Mouse (Mus musculus): ENCODE data around the gene Prdm2. TPM values are rescaled to one million over a fixed set of nuclear protein-coding genes. Genes with fewer than 3 reads are reported as not detected.

Gene Prdm2
- polyA plus RNA-seq, 1 experiment from 2014 or later: 4.0 TPM

GRCm38 (mm10) chr4:143197845-143198356, 14.9 kb downstream of the Prdm2 start:
- Histone ChIP-seq H3K9ac (ENCODE audit: low read depth, low read length) (no peak overlapping the region), H3K27ac (ENCODE audit: low read depth, low read length) (no peak overlapping the region), H3K9me3 (ENCODE audit: control insufficient read depth) (no peaks in the 10 kb centered on the region), H3K27me3 (replicated peaks; ENCODE audit: control insufficient read depth, insufficient read depth, low read length) (no peaks in the 10 kb centered on the region), H3K4me3 (ENCODE audit: low read depth, low read length) (no peak overlapping the region), H3K4me2 (replicated peaks; ENCODE audit: low read depth) (no peak overlapping the region), H3K36me3 (ENCODE audit: control insufficient read depth, insufficient read depth) (no peaks in the 10 kb centered on the region), H3K4me1 (replicated peaks; ENCODE audit: control insufficient read depth, insufficient read depth, low read length) (no peaks in the 10 kb centered on the region)
- no peak for TF ChIP-seq CTCF (IDR thresholded peaks at IDR 0.05; ENCODE audit: low read depth)
- ATAC-seq: no peak
- 62% methylated on average over 5 of the region's 5 CpGs for WGBS

GRCm38 (mm10) chr4:143194328-143194727, 18.5 kb downstream of the Prdm2 start:
- H3K36me3 ChIP-seq (ENCODE audit: control insufficient read depth, insufficient read depth): no peaks in the 10 kb centered on the region
- no peak overlapping the region for H3K27ac ChIP-seq (ENCODE audit: low read depth, low read length)
- no peak for ATAC-seq
- H3K9ac ChIP-seq (ENCODE audit: low read depth, low read length): no peak overlapping the region
- H3K4me3 ChIP-seq (ENCODE audit: low read depth, low read length): no peak overlapping the region
- H3K27me3 ChIP-seq (replicated peaks; ENCODE audit: control insufficient read depth, insufficient read depth, low read length): no peaks in the 10 kb centered on the region
- WGBS: 75% methylated on average over 5 of the region's 5 CpGs
- no peak overlapping the region for H3K4me2 ChIP-seq (replicated peaks; ENCODE audit: low read depth)
- no peak for TF ChIP-seq CTCF (IDR thresholded peaks at IDR 0.05; ENCODE audit: low read depth)
- peaks cover 5% of the 10 kb centered on the region; the same call in 1 of the 2 replicates for H3K4me1 ChIP-seq (replicated peaks; ENCODE audit: control insufficient read depth, insufficient read depth, low read length)
- no peaks in the 10 kb centered on the region for H3K9me3 ChIP-seq (ENCODE audit: control insufficient read depth)

DNA sequence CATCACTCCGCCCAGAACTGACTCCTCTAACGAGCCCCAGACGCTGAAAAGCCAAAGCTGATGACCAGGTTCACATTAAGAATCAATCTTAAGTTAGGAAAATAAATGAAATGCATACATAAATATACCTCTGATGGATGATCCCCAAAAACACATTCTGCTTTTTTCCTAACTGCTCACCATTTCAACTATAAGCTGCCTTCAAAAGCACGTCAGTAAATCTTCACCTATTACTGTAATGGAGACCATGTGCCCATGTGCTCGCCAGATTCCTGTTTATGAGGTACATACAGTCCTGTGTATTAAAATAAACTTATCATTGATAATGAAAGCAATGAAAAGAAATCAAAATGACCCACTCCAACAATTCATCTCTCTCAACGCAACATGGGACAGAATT, 19.6 kb downstream of the Prdm2 start:
- no peak for TF ChIP-seq CTCF (IDR thresholded peaks at IDR 0.05; ENCODE audit: low read depth)

DNA sequence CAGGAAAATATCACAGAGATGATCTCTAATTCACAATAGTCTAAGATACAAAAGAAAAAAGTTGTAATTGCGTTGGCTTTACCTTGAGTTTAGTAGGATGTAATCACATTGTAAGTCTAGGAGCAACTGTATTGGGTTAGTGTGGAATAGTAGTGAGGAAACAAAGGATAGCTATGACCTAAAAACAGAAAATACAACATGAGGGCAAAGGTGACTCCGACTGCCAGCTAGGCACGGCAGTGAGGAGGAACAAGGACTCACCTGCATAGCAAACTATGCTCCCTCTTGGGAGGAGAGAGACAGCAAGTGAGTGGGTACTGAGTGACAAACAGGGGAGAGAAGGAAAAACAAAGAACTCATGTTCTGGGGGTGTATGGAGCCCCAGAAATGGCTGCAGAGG, 21.0 kb downstream of the Prdm2 start:
- Histone ChIP-seq H3K4me2 (replicated peaks; ENCODE audit: low read depth) (no peak overlapping the region), H3K36me3 (ENCODE audit: control insufficient read depth, insufficient read depth) (no peaks in the 10 kb centered on the region), H3K4me3 (ENCODE audit: low read depth, low read length) (no peak overlapping the region), H3K4me1 (replicated peaks; ENCODE audit: control insufficient read depth, insufficient read depth, low read length) (peaks cover 5% of the 10 kb centered on the region; the same call in 1 of the 2 replicates), H3K9ac (ENCODE audit: low read depth, low read length) (no peak overlapping the region), H3K27me3 (replicated peaks; ENCODE audit: control insufficient read depth, insufficient read depth, low read length) (no peaks in the 10 kb centered on the region), H3K27ac (ENCODE audit: low read depth, low read length) (no peak overlapping the region), H3K9me3 (ENCODE audit: control insufficient read depth) (no peaks in the 10 kb centered on the region)
- peak; percentile 43; the same call in 1 of the 2 replicates for ATAC-seq
- no peak for TF ChIP-seq CTCF (IDR thresholded peaks at IDR 0.05; ENCODE audit: low read depth)
- WGBS: 50% methylated on average over 3 of the region's 3 CpGs

More for the DNA sequence above, 19.6 kb downstream of the Prdm2 start:
- Histone ChIP-seq H3K4me3 (ENCODE audit: low read depth, low read length) (no peak overlapping the region), H3K36me3 (ENCODE audit: control insufficient read depth, insufficient read depth) (no peaks in the 10 kb centered on the region), H3K9ac (ENCODE audit: low read depth, low read length) (no peak overlapping the region), H3K9me3 (ENCODE audit: control insufficient read depth) (no peaks in the 10 kb centered on the region), H3K27me3 (replicated peaks; ENCODE audit: control insufficient read depth, insufficient read depth, low read length) (no peaks in the 10 kb centered on the region), H3K27ac (ENCODE audit: low read depth, low read length) (no peak overlapping the region), H3K4me2 (replicated peaks; ENCODE audit: low read depth) (no peak overlapping the region), H3K4me1 (replicated peaks; ENCODE audit: control insufficient read depth, insufficient read depth, low read length) (peaks cover 5% of the 10 kb centered on the region; the same call in 1 of the 2 replicates)
- 81% methylated on average over 6 of the region's 6 CpGs for WGBS
- no peak for ATAC-seq

GRCm38 (mm10) chr4:143190657-143191056, 22.1 kb downstream of the Prdm2 start:
- Histone ChIP-seq H3K36me3 (ENCODE audit: control insufficient read depth, insufficient read depth) (no peaks in the 10 kb centered on the region), H3K27me3 (replicated peaks; ENCODE audit: control insufficient read depth, insufficient read depth, low read length) (no peaks in the 10 kb centered on the region), H3K4me1 (replicated peaks; ENCODE audit: control insufficient read depth, insufficient read depth, low read length) (peaks cover 5% of the 10 kb centered on the region; the same call in 1 of the 2 replicates), H3K4me2 (replicated peaks; ENCODE audit: low read depth) (peak overlapping the region; percentile 17), H3K27ac (ENCODE audit: low read depth, low read length) (no peak overlapping the region), H3K9me3 (ENCODE audit: control insufficient read depth) (no peaks in the 10 kb centered on the region), H3K4me3 (ENCODE audit: low read depth, low read length) (no peak overlapping the region), H3K9ac (ENCODE audit: low read depth, low read length) (no peak overlapping the region)
- TF ChIP-seq CTCF (IDR thresholded peaks at IDR 0.05; ENCODE audit: low read depth): no peak
- peak; percentile 84 for ATAC-seq
- 17% methylated on average over 4 of the region's 4 CpGs for WGBS

- no peak for TF ChIP-seq CTCF (IDR thresholded peaks at IDR 0.05; ENCODE audit: low read depth)
- Histone ChIP-seq H3K27me3 (replicated peaks; ENCODE audit: control insufficient read depth, insufficient read depth, low read length) (no peaks in the 10 kb centered on the region), H3K4me1 (replicated peaks; ENCODE audit: control insufficient read depth, insufficient read depth, low read length) (peaks cover 5% of the 10 kb centered on the region; the same call in 1 of the 2 replicates), H3K4me3 (ENCODE audit: low read depth, low read length) (no peak overlapping the region), H3K27ac (ENCODE audit: low read depth, low read length) (no peak overlapping the region), H3K36me3 (ENCODE audit: control insufficient read depth, insufficient read depth) (no peaks in the 10 kb centered on the region), H3K9ac (ENCODE audit: low read depth, low read length) (no peak overlapping the region), H3K9me3 (ENCODE audit: control insufficient read depth) (no peaks in the 10 kb centered on the region), H3K4me2 (replicated peaks; ENCODE audit: low read depth) (no peak overlapping the region)
- no peak for ATAC-seq
- WGBS: 68% methylated on average over 5 of the region's 5 CpGs
Observed at GRCm38 (mm10) chr4:143188571-143189191, 24.1 kb downstream of the Prdm2 start.

All from intestine, postnatal 0 days (tissue).